Mouse (Mus musculus) hindbrain, embryonic 10.5 days (tissue): ENCODE results near the gene Poldip3. TPM values are rescaled to one million over a fixed set of nuclear protein-coding genes. Genes with fewer than 3 reads are reported as not detected.

Experiments used
- DNase-seq: peaks from one replicate; pipeline ENCODE4 v3.0.0-alpha.2; 2017; ENCODE audit warnings: low spot score
- H3K27ac ChIP-seq: fragments of 300-500 bp; sonication (generic); 2 replicates; pipeline ENCODE4 v1.5.1; 2016; ENCODE audit warnings: mild to moderate bottlenecking, moderate library complexity
- H3K27me3 ChIP-seq: fragments of 300-500 bp; sonication (generic); 2 replicates; pipeline ENCODE4 v1.6.1; 2016; ENCODE audit warnings: mild to moderate bottlenecking; ENCODE audit not compliant: poor library complexity, insufficient read depth, severe bottlenecking
- H3K36me3 ChIP-seq: fragments of 300-500 bp; sonication (generic); 2 replicates; pipeline ENCODE4 v1.6.1; 2016; ENCODE audit warnings: mild to moderate bottlenecking, moderate library complexity
- H3K4me1 ChIP-seq: fragments of 300-500 bp; sonication (generic); replicated peaks from 2 replicates; pipeline ENCODE4 v1.6.1; 2016; ENCODE audit warnings: mild to moderate bottlenecking
- H3K4me3 ChIP-seq: fragments of 300-500 bp; sonication (generic); 2 replicates; pipeline ENCODE4 v1.5.1; 2016; ENCODE audit warnings: mild to moderate bottlenecking, moderate library complexity
- H3K9me3 ChIP-seq: fragments of 300-500 bp; sonication (generic); 2 replicates; pipeline ENCODE4 v1.6.1; 2016; ENCODE audit warnings: mild to moderate bottlenecking, moderate library complexity
- WGBS: fragments of 180-500 bp; shearing (Covaris S2); methylation state at CpG from one replicate; pipeline ENCODE4 v1.1.7; 2016; 5-methylcytosine and 5-hydroxymethylcytosine counted together
- polyA plus RNA-seq: library from polyadenylated mRNA; unstranded; fragments of >200 nt; fragmentation: Nextera tagmentation; extraction: Ambion mirVana; gene quantifications from 2 replicates; pipeline ENCODE4 v1.2.1, GENCODE M21; 2016

Gene Poldip3
- polyA plus RNA-seq, 1 experiment from 2014 or later = 190 TPM

DNA sequence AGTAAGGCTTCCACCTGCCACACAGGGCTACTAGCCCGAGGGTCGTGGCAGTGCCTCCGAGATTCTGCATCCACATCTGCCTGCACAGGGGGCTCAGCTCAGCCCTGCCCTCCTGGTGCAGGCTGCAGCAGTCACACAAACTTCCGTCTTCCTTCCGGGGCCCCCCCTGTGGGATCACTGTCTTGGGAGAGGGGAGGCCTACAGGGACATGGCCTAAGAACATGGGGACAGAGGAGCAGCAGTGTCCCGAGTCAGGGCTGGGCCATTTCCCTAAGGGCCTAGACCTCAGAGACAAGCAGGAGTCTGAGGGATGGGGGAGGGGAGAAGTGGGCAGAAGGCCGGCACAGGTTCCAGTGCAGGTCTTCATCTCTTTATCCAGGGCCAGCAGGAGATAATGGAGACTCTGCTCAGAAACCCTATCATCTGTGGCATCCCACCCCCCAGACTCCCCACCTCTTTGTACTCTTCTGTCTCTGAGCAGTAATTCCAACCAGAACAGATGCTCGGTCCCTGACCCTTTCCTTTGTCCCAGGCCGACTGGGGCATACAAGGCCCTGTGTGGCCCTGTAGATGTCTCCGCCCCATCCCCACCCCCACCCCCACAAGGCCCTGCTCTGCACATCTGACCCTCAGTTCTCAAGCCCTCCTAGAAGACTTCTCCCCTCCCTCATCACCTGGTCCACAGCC lies 12.0 kb upstream of the Poldip3 start:
- Histone ChIP-seq H3K36me3 (peaks cover 84% of the 10 kb centered on the region), H3K27me3 (peaks cover 8% of the 10 kb centered on the region; the same call in 1 of the 2 replicates), H3K9me3 (no peaks in the 10 kb centered on the region), H3K4me1 (peaks cover 39% of the 10 kb centered on the region), H3K27ac (peak overlapping the region; percentile 81), H3K4me3 (peak overlapping the region; percentile 18)
- 27% methylated on average over 10 of the region's 10 CpGs for WGBS
- peak; percentile 64 for DNase-seq

DNA sequence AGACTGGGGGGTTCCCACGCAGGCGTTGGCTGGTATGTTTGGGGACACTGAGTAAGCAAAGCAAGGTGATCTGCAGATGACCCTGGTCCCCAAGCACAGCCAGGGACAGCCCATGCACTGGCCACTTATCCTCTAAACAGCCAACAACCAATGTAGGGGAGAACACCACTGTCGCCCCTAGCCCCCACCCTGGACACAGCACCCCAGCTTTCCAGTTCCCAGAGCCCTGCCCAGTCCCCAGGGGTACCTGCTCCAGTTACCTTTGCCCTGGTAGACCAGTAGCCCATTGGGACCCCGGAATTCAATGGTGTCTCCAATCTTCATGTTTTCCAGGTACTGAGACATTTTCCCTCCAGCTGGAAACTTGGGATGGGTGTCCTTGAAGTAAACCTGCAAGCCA lies 11.4 kb upstream of the Poldip3 start:
- peaks cover 8% of the 10 kb centered on the region; the same call in 1 of the 2 replicates for H3K27me3 ChIP-seq
- no peak overlapping the region for H3K4me3 ChIP-seq
- WGBS = 92% methylated on average over 4 of the region's 4 CpGs
- H3K4me1 ChIP-seq = peaks cover 39% of the 10 kb centered on the region
- peaks cover 86% of the 10 kb centered on the region for H3K36me3 ChIP-seq
- no peak for DNase-seq
- peak overlapping the region; percentile 81 for H3K27ac ChIP-seq
- no peaks in the 10 kb centered on the region for H3K9me3 ChIP-seq

DNA sequence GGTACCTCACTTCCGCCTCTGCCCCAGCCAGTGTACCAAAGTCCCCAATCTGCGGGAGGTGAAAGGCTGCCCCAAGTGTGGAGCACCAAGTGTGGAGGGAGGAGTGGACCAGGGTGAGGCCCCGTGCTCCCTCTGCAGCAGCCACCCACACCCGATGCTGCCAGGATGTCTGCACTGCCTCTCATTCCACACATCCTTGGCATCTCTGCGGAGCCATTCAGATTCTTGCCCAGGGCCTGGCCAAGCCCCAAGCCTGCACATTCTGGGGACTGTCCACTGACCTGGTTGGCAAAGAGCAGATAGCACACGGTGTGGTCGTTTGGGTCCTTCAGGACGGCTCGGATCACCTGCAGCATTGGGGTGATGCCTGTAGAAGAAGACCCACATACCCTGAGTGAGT lies 10.6 kb upstream of the Poldip3 start:
- Histone ChIP-seq H3K27me3 (peaks cover 8% of the 10 kb centered on the region; the same call in 1 of the 2 replicates), H3K36me3 (peaks cover 85% of the 10 kb centered on the region), H3K4me3 (no peak overlapping the region), H3K9me3 (no peaks in the 10 kb centered on the region), H3K27ac (peak overlapping the region; percentile 12; the same call in 1 of the 2 replicates), H3K4me1 (peaks cover 35% of the 10 kb centered on the region)
- 95% methylated on average over 9 of the region's 9 CpGs for WGBS
- DNase-seq = no peak

DNA sequence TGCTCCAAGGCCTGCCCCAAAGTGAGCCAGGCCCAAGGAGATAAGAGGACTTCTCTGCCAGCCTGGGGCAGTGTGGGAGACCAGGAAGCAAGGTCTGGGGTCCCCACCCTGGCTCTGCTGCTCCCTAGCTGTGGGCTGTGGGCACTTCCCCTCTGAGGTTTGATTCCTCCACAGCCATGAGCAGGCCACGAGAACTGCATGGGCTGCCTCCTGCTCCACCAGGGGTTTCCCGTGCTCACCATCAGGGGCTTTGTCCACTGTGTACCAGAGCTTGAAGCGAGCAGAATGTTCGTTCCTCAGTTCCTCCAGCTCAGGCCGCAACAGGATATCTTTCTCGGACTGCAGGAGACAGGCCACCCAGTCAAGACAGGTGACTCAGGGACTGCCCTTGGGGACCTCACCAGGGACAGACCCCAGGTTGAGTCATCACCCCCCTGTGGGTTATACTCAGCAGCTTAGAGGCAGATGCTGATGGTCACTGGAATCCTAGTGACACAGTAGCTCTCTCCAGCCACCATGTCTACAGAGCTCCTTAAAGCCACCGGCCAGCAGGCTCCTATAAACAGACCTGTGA lies 9.5 kb upstream of the Poldip3 start:
- no peak for DNase-seq
- H3K4me1 ChIP-seq = peaks cover 33% of the 10 kb centered on the region
- H3K36me3 ChIP-seq = peaks cover 91% of the 10 kb centered on the region
- H3K27ac ChIP-seq = peak overlapping the region; percentile 35; the same call in 1 of the 2 replicates
- WGBS = 92% methylated on average over 7 of the region's 7 CpGs
- H3K27me3 ChIP-seq = peaks cover 8% of the 10 kb centered on the region; the same call in 1 of the 2 replicates
- H3K4me3 ChIP-seq = no peak overlapping the region
- no peaks in the 10 kb centered on the region for H3K9me3 ChIP-seq

DNA sequence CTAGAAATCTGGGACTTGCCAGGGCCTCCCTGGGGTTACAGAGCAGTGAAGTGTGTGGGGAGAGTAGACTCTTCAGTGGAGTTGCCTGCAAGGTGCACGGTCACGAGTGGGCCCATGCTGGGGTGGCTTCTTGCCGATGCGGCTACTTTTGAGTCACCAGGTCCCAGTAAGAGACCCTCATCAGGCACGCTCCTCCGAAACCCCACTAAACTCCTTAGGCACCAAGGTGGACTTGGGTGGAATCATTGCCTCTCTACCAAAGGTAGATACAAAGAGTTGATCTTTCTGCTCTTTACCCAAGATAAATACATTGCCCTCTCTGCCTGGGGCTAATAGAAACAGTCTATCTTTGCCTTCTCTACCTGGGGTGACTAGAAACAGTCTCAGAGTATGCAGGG lies 8.5 kb upstream of the Poldip3 start:
- Histone ChIP-seq H3K4me1 (peaks cover 27% of the 10 kb centered on the region), H3K27me3 (peaks cover 8% of the 10 kb centered on the region; the same call in 1 of the 2 replicates), H3K27ac (peak overlapping the region; percentile 17; the same call in 1 of the 2 replicates), H3K36me3 (peaks cover 92% of the 10 kb centered on the region), H3K4me3 (no peak overlapping the region), H3K9me3 (no peaks in the 10 kb centered on the region)
- WGBS = 96% methylated on average over 6 of the region's 6 CpGs
- no peak for DNase-seq

DNA sequence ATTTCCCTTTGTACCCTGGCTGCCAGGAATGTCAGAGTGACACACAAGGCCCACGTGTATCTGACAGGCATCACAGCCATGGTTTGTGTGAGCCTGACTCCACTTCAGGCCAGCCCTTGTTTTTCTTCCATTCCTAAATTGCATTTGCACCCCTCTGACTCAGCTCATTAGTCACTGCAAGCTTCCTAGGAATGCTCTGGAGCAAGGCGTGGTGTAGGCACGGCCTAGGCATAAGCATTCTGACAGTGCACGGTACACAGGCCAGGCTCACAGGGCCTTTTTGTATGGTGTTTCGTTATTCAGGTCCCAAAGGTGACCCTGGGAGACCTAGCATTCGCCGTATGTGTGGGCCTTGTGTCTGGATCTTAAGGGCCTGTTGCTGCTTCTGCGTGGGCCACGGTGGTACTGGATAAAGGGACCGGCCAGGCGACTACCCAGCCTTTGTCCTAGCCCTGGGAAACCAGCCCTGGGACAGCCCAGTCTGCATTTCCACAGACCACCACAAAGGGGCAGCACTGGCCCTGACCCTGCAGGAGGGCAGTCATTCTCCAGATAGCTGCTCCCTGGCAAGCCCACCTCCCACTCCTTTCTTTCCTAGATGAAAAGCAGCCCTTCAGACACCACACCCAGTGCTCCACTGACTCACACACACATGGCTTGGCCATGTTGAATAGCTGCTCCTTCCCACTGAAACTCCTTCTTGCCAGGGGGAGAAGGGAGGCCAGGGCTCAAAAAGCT lies 7.9 kb upstream of the Poldip3 start:
- DNase-seq = peak; percentile 67
- WGBS = 77% methylated on average over 11 of the region's 11 CpGs
- H3K27me3 ChIP-seq = peaks cover 2% of the 10 kb centered on the region; the same call in 1 of the 2 replicates
- H3K27ac ChIP-seq = peak overlapping the region; percentile 17; the same call in 1 of the 2 replicates
- H3K36me3 ChIP-seq = peaks cover 87% of the 10 kb centered on the region
- H3K4me3 ChIP-seq = no peak overlapping the region
- peaks cover 21% of the 10 kb centered on the region for H3K4me1 ChIP-seq
- H3K9me3 ChIP-seq = no peaks in the 10 kb centered on the region

DNA sequence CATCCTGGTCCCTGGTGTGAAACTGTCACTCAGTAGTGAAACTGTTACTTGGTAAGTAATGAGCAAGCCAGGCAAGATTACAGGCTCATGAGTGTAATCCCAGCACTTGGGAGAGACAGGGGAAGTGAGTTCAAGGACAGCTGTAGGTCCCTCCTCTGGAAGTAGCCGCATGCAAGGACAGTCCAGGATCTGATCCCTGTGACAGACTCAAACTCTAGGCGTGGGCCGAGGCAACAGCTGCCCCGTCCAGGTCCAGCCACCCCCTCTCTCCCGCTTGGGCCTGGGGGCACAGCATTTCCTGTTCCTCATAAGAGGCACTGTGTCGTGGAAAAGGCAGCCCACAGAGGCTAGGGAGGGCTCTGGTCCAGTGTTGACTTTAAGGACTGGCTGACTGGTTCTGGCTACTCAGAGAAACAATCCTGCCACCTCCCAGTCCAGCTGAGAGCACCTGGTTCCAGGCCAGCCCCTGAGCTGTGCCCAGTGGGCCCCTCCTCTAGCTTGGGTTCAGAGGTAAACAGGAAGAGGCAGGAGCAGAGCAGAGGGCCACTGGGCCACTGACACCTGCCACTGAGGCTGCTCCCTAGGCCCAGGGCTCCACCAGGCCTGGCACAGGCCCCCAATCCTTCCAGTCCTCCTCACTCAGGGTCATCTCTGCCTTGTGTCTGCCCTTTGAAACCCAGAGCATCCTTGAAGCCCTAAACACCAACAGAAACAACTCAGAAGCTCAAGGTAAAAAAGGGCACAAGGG lies 6.7 kb upstream of the Poldip3 start:
- H3K9me3 ChIP-seq = no peaks in the 10 kb centered on the region
- DNase-seq = no peak
- H3K36me3 ChIP-seq = peaks cover 76% of the 10 kb centered on the region
- 83% methylated on average over 6 of the region's 6 CpGs for WGBS
- no peak overlapping the region for H3K4me3 ChIP-seq
- H3K27me3 ChIP-seq = no peaks in the 10 kb centered on the region
- no peak overlapping the region for H3K27ac ChIP-seq
- H3K4me1 ChIP-seq = peaks cover 9% of the 10 kb centered on the region

DNA sequence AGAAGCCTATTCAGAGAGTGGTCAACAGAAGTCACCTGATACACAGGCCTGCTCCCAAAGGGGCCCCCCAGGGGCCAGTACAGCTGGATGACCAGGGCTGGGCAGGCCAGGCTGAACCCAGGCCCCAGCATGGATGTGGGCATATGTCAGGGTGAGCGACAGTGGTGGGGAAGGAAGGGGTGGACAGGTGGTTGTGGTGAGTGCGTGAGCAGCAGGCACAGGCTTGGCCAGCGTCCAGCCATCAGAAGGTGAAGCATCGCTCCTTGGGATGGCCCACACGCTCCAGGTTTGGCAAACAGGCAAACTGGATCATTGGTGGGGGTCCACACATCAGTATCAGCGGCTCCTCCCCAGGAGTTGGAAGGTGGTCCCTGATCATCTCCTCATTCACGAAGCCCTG lies 5.1 kb upstream of the Poldip3 start:
- H3K9me3 ChIP-seq = no peaks in the 10 kb centered on the region
- no peaks in the 10 kb centered on the region for H3K27me3 ChIP-seq
- WGBS = 98% methylated on average over 7 of the region's 7 CpGs
- no peak overlapping the region for H3K4me3 ChIP-seq
- H3K4me1 ChIP-seq = 0 out of 2 replicates have a peak, but pooled peaks cover 4% of the 10 kb centered on the region
- peaks cover 61% of the 10 kb centered on the region for H3K36me3 ChIP-seq
- H3K27ac ChIP-seq = no peak overlapping the region
- no peak for DNase-seq

DNA sequence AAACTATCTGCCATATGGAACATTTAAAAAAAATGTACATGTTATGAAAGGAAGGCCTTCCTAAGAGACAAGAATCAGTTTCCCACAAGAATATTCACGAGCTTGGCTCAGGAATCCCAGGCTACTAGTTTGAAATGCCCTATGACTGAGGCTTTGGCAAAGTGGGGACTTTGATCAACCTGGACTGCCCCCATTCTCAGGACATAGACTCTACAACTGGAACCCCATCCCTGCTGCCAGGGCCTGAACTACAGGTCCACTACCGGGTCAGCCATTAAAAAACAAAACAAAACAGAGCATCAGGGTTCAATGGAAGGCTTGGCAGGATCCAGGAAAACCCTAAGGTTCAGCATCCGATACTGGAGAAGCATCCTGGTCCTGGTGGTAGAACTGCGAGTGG lies 1.5 kb upstream of the Poldip3 start:
- 87% methylated on average over 4 of the region's 4 CpGs for WGBS
- no peak overlapping the region for H3K27ac ChIP-seq
- no peak overlapping the region for H3K4me3 ChIP-seq
- H3K9me3 ChIP-seq = no peaks in the 10 kb centered on the region
- no peak for DNase-seq
- no peaks in the 10 kb centered on the region for H3K27me3 ChIP-seq
- peaks cover 12% of the 10 kb centered on the region for H3K4me1 ChIP-seq
- peaks cover 49% of the 10 kb centered on the region for H3K36me3 ChIP-seq

DNA sequence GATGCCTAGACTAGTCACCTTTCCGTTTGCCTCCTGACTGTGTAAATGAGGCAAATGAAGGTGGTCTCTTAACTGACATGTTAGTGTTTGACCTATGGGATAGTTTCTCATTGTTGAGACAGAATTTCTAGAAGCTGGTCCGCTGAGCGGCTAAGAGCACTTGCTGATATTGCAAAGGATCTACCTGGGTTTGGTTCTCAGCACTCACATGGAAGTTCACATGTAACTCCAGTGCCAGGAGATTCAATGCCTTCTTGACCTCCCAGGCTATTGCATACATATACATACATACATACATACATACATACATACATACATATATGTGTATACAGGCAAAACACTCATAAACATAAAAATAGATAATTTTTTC lies 874 bp upstream of the Poldip3 start:
- H3K4me3 ChIP-seq = peak overlapping the region; percentile 96
- 35% methylated on average over 3 of the region's 3 CpGs for WGBS
- no peaks in the 10 kb centered on the region for H3K27me3 ChIP-seq

DNA sequence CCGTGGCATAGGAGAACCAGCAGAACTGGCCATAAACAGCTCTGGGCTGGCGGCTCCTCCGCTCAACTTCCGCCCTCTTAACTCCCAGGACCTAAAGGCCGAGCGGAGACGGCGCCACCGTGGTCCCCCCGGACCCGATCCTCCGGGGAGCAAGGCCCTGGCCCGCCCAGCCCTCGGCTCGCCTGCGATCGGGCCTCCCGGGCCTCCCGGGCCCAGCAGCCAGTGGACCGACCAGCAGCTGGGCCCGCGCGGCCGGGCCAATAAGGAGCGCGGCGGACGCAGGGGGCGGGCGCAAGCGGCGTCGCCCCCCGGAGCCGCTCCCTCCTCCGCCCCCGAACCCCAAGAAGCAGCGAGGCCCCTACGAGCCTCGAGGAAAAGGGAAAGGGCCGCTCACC lies 386 bp downstream of the Poldip3 start:
- no peak for DNase-seq
- whole genome bisulfite sequencing = under 1% methylated on average over 31 of the region's 41 CpGs

More for the DNA sequence above, 874 bp upstream of the Poldip3 start:
- H3K4me1 ChIP-seq = peaks cover 12% of the 10 kb centered on the region
- H3K9me3 ChIP-seq = no peaks in the 10 kb centered on the region
- H3K36me3 ChIP-seq = peaks cover 49% of the 10 kb centered on the region
- DNase-seq = no peak
- peak overlapping the region; percentile 99 for H3K27ac ChIP-seq

DNA sequence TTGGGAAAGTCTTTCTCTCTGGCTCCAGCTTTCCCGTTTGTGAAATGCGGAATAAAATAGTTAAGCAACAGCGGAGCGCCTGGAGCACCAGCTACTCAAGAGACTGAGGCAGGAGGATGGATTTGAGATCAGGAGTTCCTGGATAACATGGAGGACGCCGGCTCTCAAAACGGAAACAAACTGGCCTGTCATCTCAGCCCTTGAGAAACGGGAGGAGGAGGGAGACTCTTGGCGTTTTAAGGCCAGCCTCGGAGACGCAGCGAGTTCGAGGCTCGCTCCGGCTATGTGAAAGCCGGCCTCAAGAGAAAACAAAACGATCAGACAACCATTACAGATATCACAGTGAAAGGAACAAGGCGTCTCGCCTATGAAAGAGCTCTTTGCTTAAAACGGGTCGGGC lies 789 bp downstream of the Poldip3 start:
- H3K4me3 ChIP-seq = peak overlapping the region; percentile 96
- peaks cover 19% of the 10 kb centered on the region for H3K4me1 ChIP-seq
- DNase-seq = no peak
- H3K27ac ChIP-seq = peak overlapping the region; percentile 99
- H3K9me3 ChIP-seq = no peaks in the 10 kb centered on the region
- WGBS = 4% methylated on average over 21 of the region's 21 CpGs
- no peaks in the 10 kb centered on the region for H3K27me3 ChIP-seq
- H3K36me3 ChIP-seq = peaks cover 48% of the 10 kb centered on the region

More for the DNA sequence above, 386 bp downstream of the Poldip3 start:
- Histone ChIP-seq H3K36me3 (peaks cover 50% of the 10 kb centered on the region), H3K4me1 (peaks cover 17% of the 10 kb centered on the region), H3K4me3 (peak overlapping the region; percentile 96), H3K9me3 (no peaks in the 10 kb centered on the region), H3K27me3 (no peaks in the 10 kb centered on the region), H3K27ac (peak overlapping the region; percentile 99)
